ENCODE assay signal across 13 mouse cellular contexts in the genomic region with DNA sequence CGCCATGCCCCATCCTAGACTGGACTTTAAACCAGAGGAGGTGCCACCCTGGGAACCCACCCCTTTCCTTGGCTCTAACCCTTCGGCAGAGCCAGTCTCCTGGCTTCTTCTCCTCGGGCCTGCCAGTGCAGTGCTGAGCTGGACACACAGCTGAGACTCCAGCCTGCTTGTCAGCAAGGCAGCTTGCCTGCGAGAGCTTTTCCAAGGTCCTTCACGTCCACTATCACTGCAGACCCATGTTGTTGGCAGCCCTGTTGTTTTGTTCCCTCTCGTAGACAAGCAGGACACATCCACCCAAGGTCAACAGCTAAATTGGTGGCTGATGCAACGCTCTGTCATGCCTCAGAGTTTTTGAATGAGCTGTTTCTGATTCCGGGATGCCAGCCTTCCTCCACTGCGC. TPM values are rescaled to one million over a fixed set of nuclear protein-coding genes. Genes with fewer than 3 reads are reported as not detected.
DNase-seq lines count a peak whose midpoint lies in the region; ATAC-seq and TF ChIP-seq lines count a peak whose summit lies in the region.
"Had no signal": no experiment of that assay in that cellular context is flagged by ENCODE, and none has a peak within 500 bp of the region (broad histone marks: within the 10 kb centered on the region; RNA-seq: fewer than 3 reads in every experiment).

No protein-coding gene starts in this region.

- H3K36me3 ChIP-seq in liver, postnatal 0 days (replicated peaks; ENCODE audit: insufficient read depth, low read length) = no peaks in the 10 kb centered on the region
- H3K36me3 ChIP-seq in liver, embryonic 11.5 days (ENCODE audit: control insufficient read depth, insufficient read depth, low read length) = no peaks in the 10 kb centered on the region
- H3K36me3 ChIP-seq in lung, postnatal 0 days (ENCODE audit: insufficient read depth, low read length) = no peaks in the 10 kb centered on the region
- H3K36me3 ChIP-seq: G1E; hindbrain, embryonic 15.5 days; liver, embryonic 12.5 days had no signal

- no peaks in the 10 kb centered on the region for H3K27me3 ChIP-seq in liver, postnatal 0 days (ENCODE audit: insufficient read depth, low read length)
- H3K27me3 ChIP-seq in liver, embryonic 11.5 days (replicated peaks; ENCODE audit: control insufficient read depth, insufficient read depth, low read length) = no peaks in the 10 kb centered on the region
- no peaks in the 10 kb centered on the region for H3K27me3 ChIP-seq in lung, postnatal 0 days (replicated peaks; ENCODE audit: insufficient read depth, low read length)
- H3K27me3 ChIP-seq: hindbrain, embryonic 15.5 days had no signal

- H3K4me1 ChIP-seq in liver, postnatal 0 days (ENCODE audit: insufficient read depth) = peaks cover 27% of the 10 kb centered on the region
- peaks cover 27% of the 10 kb centered on the region for H3K4me1 ChIP-seq in liver, embryonic 11.5 days (replicated peaks; ENCODE audit: control insufficient read depth, insufficient read depth, low read length)
- peaks cover 9% of the 10 kb centered on the region for H3K4me1 ChIP-seq in lung, postnatal 0 days (ENCODE audit: insufficient read depth, low read depth, low read length)

- H3K9me3 ChIP-seq in liver, postnatal 0 days (ENCODE audit: low read length) = no peaks in the 10 kb centered on the region
- H3K9me3 ChIP-seq in liver, embryonic 11.5 days (ENCODE audit: control insufficient read depth, low read length) = no peaks in the 10 kb centered on the region
- H3K9me3 ChIP-seq in lung, postnatal 0 days (ENCODE audit: low read length) = no peaks in the 10 kb centered on the region
- H3K9me3 ChIP-seq: G1E; hindbrain, embryonic 15.5 days; liver, embryonic 12.5 days had no signal

- peak overlapping the region; percentile 54 for H3K4me2 ChIP-seq in liver, postnatal 0 days (ENCODE audit: low read depth, low read length)
- H3K4me2 ChIP-seq in liver, embryonic 11.5 days = no peak overlapping the region
- H3K4me2 ChIP-seq in lung, postnatal 0 days (replicated peaks; ENCODE audit: low read depth, low read length) = no peak overlapping the region
- H3K4me2 ChIP-seq: hindbrain, embryonic 15.5 days; liver, embryonic 12.5 days had no signal

- ATAC-seq in liver, postnatal 0 days = peak; percentile 32
- ATAC-seq in liver, embryonic 11.5 days (replicated peaks; ENCODE audit: low FRiP score) = no peak
- no peak for ATAC-seq in lung, postnatal 0 days
- ATAC-seq: liver, embryonic 12.5 days had no signal

- WGBS in liver, postnatal 0 days (ENCODE audit: insufficient replicate concordance) = 63% methylated on average over 9 of the region's 9 CpGs
- 73% methylated on average over 9 of the region's 9 CpGs for WGBS in liver, embryonic 11.5 days
- WGBS in lung, postnatal 0 days = 63% methylated on average over 9 of the region's 9 CpGs

- intact Hi-C loops in heart, postnatal 36 days (cut with DNase I) = no loop called here

- no peak for DNase-seq in liver, postnatal 0 days
- DNase-seq in liver, embryonic 11.5 days (ENCODE audit: low spot score) = no peak
- DNase-seq in adrenal gland, postnatal 25 days = peak; percentile 53
- DNase-seq in heart, postnatal 36 days = peak; percentile 40 to 54
- peak; percentile 56 for DNase-seq in testis, postnatal 14 days (ENCODE audit: low spot score)
- no peak for DNase-seq in lung, postnatal 0 days (ENCODE audit: low spot score)
- no peak for DNase-seq in right cerebral cortex, adult 18-20 months
- DNase-seq: cerebellum, postnatal 14 days; layer of hippocampus, adult 9-11 months; right cerebral cortex, postnatal 14 days had no signal

- peak overlapping the region; percentile 62 for H3K9ac ChIP-seq in liver, postnatal 0 days (replicated peaks)
- H3K9ac ChIP-seq in liver, embryonic 11.5 days (ENCODE audit: low read depth, low read length) = no peak overlapping the region
- no peak overlapping the region for H3K9ac ChIP-seq in lung, postnatal 0 days (replicated peaks; ENCODE audit: low read depth)
- H3K9ac ChIP-seq: hindbrain, embryonic 15.5 days; liver, embryonic 12.5 days had no signal

- H3K27ac ChIP-seq in liver, postnatal 0 days (ENCODE audit: low read depth) = peak overlapping the region; percentile 95
- H3K27ac ChIP-seq in liver, embryonic 11.5 days (ENCODE audit: low read depth, low read length) = no peak overlapping the region
- H3K27ac ChIP-seq in lung, postnatal 0 days (ENCODE audit: low read length) = no peak overlapping the region
- H3K27ac ChIP-seq: hindbrain, embryonic 15.5 days; liver, embryonic 12.5 days had no signal

- no peak for TF ChIP-seq EP300 in liver, postnatal 0 days (IDR thresholded peaks at IDR 0.05; ENCODE audit: low read depth)
- TF ChIP-seq EP300 in lung, postnatal 0 days (IDR thresholded peaks at IDR 0.05) = no peak

- peak overlapping the region; percentile 7; the same call in 1 of the 2 replicates for H3K4me3 ChIP-seq in liver, postnatal 0 days (ENCODE audit: low read depth, low read length)
- no peak overlapping the region for H3K4me3 ChIP-seq in liver, embryonic 11.5 days (ENCODE audit: low read depth, low read length)
- H3K4me3 ChIP-seq in lung, postnatal 0 days (ENCODE audit: low read depth, low read length) = no peak overlapping the region
- H3K4me3 ChIP-seq: hindbrain, embryonic 15.5 days; liver, embryonic 12.5 days had no signal

- no peak for TF ChIP-seq CTCF in liver, postnatal 0 days (IDR thresholded peaks at IDR 0.05; ENCODE audit: low read depth)
- TF ChIP-seq CTCF in lung, postnatal 0 days (IDR thresholded peaks at IDR 0.05) = no peak

RNA-seq across cellular contexts. Expression of gene Slc25a33, which starts 3.0 kb away (rescaled TPM):
- 52.2 and 53.2 TPM in 2 replicates for polyA plus RNA-seq in liver, postnatal 0 days (2015; fragmentation: Nextera tagmentation; extraction: Ambion mirVana)
- polyA plus RNA-seq in liver, embryonic 11.5 days (2014; fragmentation: Nextera tagmentation; extraction: Ambion mirVana) = 21.9 and 23.2 TPM in 2 replicates
- 27.7 and 32.2 TPM in 2 replicates for total RNA-seq in adrenal gland, postnatal 25 days (2021)
- total RNA-seq in heart, postnatal 36 days (2021) = 10 to 100 TPM; 27.0 to 45.2 TPM
- polyA plus RNA-seq in lung, postnatal 0 days (2015; fragmentation: Nextera tagmentation; extraction: Ambion mirVana) = 7.4 and 8.6 TPM in 2 replicates

RNA-seq across cellular contexts. Expression of gene Tmem201, which starts 39.3 kb away (rescaled TPM):
- polyA plus RNA-seq in liver, postnatal 0 days (2015; fragmentation: Nextera tagmentation; extraction: Ambion mirVana) = 5.1 and 5.8 TPM in 2 replicates
- polyA plus RNA-seq in liver, embryonic 11.5 days (2014; fragmentation: Nextera tagmentation; extraction: Ambion mirVana) = 16.8 and 16.9 TPM in 2 replicates
- 34.1 and 36.1 TPM in 2 replicates for total RNA-seq in adrenal gland, postnatal 25 days (2021)
- 10 to 100 TPM; 87.7 to 90.5 TPM for total RNA-seq in heart, postnatal 36 days (2021)
- 8.2 and 9.4 TPM in 2 replicates for polyA plus RNA-seq in lung, postnatal 0 days (2015; fragmentation: Nextera tagmentation; extraction: Ambion mirVana)

Comparison
In these comparisons a context has a peak if more than half of its experiments do, and no peak if none do; other contexts are left out.
1. DNase-seq: peak in adrenal gland, postnatal 25 days (single experiment), heart, postnatal 36 days (2 of 2) and testis, postnatal 14 days (single experiment); none in liver, postnatal 0 days (single experiment), liver, embryonic 11.5 days (single experiment), lung, postnatal 0 days (single experiment) and right cerebral cortex, adult 18-20 months (single experiment).